Mouse (Mus musculus) hindbrain, postnatal 0 days (tissue): ENCODE data around the gene Sh3rf3. TPM values are rescaled to one million over a fixed set of nuclear protein-coding genes. Genes with fewer than 3 reads are reported as not detected.
A peak's percentile ranks its signal among the peaks of the same experiment; 100 is the strongest.

ENCODE experiments used
- ATAC-seq: fragments of 200-750 bp; cut with Nextera tagmentation; 2 replicates; pipeline ENCODE4 v1.8.0; 2017; ENCODE audit warnings: mild to moderate bottlenecking, moderate TSS enrichment, moderate library complexity
- DNase-seq: peaks from one replicate; pipeline ENCODE4 v3.0.0-alpha.2; 2015; ENCODE audit warnings: low spot score
- H3K27ac ChIP-seq: fragments of 300-500 bp; sonication (generic); 2 replicates; pipeline ENCODE4 v1.5.1; 2014; ENCODE audit warnings: mild to moderate bottlenecking
- H3K27me3 ChIP-seq: fragments of 300-500 bp; sonication (generic); 2 replicates; pipeline ENCODE4 v1.6.1; 2014; ENCODE audit warnings: low read length, mixed read lengths; ENCODE audit not compliant: insufficient read depth
- H3K36me3 ChIP-seq: fragments of 300-500 bp; sonication (generic); 2 replicates; pipeline ENCODE4 v1.6.1; 2014; ENCODE audit warnings: low read length, mixed read lengths; ENCODE audit not compliant: insufficient read depth
- H3K4me1 ChIP-seq: fragments of 300-500 bp; sonication (generic); 2 replicates; pipeline ENCODE4 v1.6.1; 2014; ENCODE audit warnings: antibody characterized with exemption, low read length, mixed read lengths; ENCODE audit not compliant: insufficient read depth
- H3K4me2 ChIP-seq: fragments of 300-500 bp; sonication (generic); 2 replicates; pipeline ENCODE4 v1.6.1; 2014; ENCODE audit warnings: low read depth, mild to moderate bottlenecking, low read length, moderate library complexity, mixed read lengths
- H3K4me3 ChIP-seq: fragments of 300-500 bp; sonication (generic); 2 replicates; pipeline ENCODE4 v1.5.1; 2014; ENCODE audit warnings: low read length
- H3K9ac ChIP-seq: fragments of 300-500 bp; sonication (generic); replicated peaks from 2 replicates; pipeline ENCODE4 v1.6.1; 2014; ENCODE audit warnings: mild to moderate bottlenecking, low read length, moderate library complexity, mixed read lengths
- H3K9me3 ChIP-seq: fragments of 300-500 bp; sonication (generic); 2 replicates; pipeline ENCODE4 v1.6.1; 2016; ENCODE audit warnings: low read length, mixed read lengths
- CTCF ChIP-seq: IDR thresholded peaks from 2 replicates; pipeline ENCODE4 v1.5.1; 2016; ENCODE audit warnings: antibody characterized with exemption, control low read depth, low read depth
- WGBS: fragments of 180-500 bp; shearing (Covaris S2); extraction: QIAGEN DNeasy Blood & Tissue Kit; methylation state at CpG from one replicate; pipeline ENCODE4 v1.1.7; 2014; 5-methylcytosine and 5-hydroxymethylcytosine counted together
- polyA plus RNA-seq: library from polyadenylated mRNA; unstranded; fragments of >200 nt; fragmentation: Nextera tagmentation; extraction: Ambion mirVana; gene quantifications from 2 replicates; pipeline ENCODE4 v1.2.1, GENCODE M21; 2015
- total RNA-seq: library from RNA; depleted of rRNA; stranded (reverse); fragments of >200 nt; gene quantifications from 2 replicates; pipeline ENCODE4 v1.2.3, GENCODE M21; 2014

The Sh3rf3 gene
- total and polyA plus RNA-seq, 2 experiments from 2014 or later, result 2.2 to 23.8 TPM

DNA sequence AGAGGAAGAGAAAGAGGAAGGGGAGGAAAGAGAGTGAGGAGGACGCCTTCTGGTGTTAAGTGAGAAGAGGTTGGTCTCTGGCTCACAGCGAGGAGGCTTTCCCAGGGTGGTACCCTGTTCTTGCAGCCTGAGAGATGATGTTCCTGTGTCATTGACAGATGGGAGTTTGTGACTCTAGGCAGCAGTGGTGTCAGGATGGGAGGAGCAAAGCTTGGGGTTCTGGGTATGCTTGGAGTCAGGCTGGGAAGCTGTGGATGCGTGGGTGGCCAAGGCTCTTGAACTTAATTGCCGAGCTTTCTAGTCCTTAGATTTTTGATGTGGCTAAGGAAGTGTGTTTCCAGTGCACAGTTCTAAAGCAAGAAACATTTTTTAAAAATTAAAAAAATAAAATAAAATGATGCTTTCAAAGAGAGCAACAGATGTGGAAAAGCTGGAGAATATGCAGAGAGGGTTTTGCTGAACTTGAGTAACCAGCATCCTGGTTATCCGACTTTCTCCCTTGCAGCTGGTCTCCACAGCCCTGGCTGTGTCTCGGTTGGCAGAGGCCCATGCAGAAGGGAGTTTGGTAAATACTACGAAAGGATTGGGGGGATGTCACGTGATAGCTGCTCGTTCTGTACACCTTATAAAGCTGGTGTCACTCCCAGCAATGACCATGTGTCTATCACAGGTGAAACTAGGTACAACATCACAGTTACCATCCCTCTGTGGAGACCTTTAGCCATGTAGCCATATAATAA is 130.7 kb downstream of the Sh3rf3 start:
- TF ChIP-seq CTCF, result no peak
- ATAC-seq, result no peak
- Histone ChIP-seq H3K27me3 (no peaks in the 10 kb centered on the region), H3K36me3 (no peaks in the 10 kb centered on the region), H3K9ac (no peak overlapping the region), H3K4me1 (no peaks in the 10 kb centered on the region), H3K9me3 (no peaks in the 10 kb centered on the region), H3K4me3 (no peak overlapping the region), H3K4me2 (no peak overlapping the region), H3K27ac (no peak overlapping the region)
- DNase-seq, result no peak
- 81% methylated on average over 9 of the region's 9 CpGs for WGBS

DNA sequence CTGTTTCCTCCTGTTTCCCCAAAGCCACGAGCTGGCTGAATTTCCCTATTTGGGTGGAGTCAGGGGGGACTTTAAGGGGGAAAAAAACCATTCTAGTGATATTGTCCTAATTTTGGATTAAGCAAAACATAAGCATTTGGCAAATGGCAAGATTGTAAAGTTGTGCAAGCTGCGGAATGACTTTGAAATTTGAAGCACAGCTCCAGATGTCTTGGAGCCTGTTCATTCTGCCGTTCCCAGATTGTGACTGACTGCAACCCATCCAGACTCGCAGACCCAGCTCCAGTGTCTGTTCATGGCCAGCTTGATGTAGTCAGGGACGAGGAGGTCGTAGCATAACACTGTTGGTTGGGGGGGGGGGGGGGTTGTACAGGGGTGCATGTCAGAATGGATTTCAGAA is 131.8 kb downstream of the Sh3rf3 start:
- Histone ChIP-seq H3K9ac (no peak overlapping the region), H3K27me3 (no peaks in the 10 kb centered on the region), H3K27ac (no peak overlapping the region), H3K4me2 (no peak overlapping the region), H3K4me1 (no peaks in the 10 kb centered on the region), H3K9me3 (no peaks in the 10 kb centered on the region), H3K4me3 (no peak overlapping the region), H3K36me3 (no peaks in the 10 kb centered on the region)
- no peak for ATAC-seq
- 83% methylated on average over 6 of the region's 6 CpGs for WGBS
- DNase-seq, result no peak
- TF ChIP-seq CTCF, result no peak

DNA sequence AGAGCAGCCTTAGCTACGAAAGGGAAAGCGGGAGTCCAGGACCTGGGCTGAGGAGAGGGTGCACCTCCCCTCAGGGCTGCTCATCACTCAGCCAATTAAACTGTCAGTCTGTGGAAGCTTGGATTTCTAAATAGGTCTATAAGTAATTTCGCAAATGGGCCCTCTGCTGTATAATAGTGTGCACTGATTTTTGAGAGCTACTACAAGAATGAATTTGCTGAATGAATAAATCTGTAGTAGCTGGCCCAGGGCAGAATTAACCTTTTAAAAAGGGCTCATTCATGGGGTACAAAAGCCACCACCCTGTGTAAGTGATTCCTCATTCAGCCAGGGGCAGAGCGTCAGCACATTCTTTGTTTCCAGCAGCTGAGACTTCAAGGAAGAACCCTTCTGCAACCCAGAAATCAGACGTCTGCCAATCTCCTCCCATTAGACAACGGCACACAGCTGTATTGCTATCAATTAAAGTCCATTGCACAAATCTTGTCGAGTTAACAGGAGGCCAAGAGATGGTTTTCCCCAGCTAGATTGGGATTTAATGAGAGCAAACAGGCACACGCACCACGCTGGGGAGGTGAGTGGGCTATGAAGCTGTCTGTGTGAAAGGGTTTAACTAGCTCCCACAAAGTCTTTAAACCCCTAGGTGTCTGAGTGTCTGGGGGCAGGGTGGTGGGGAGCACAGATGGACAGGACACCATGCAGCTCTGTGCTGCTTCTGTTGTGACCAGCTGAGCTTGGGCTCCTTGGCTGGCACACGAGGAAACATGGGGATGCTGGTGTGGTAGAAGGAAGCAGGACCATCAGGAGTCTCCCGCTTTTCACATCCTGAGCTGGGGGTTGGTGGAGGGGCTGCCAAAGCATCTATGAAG is 136.8 kb downstream of the Sh3rf3 start:
- no peaks in the 10 kb centered on the region for H3K36me3 ChIP-seq
- peak; percentile 21; the same call in 1 of the 2 replicates for TF ChIP-seq CTCF
- peak overlapping the region; percentile 20; the same call in 1 of the 2 replicates for H3K27ac ChIP-seq
- no peak overlapping the region for H3K4me2 ChIP-seq
- DNase-seq, result peak; percentile 49
- no peak overlapping the region for H3K4me3 ChIP-seq
- no peak overlapping the region for H3K9ac ChIP-seq
- ATAC-seq, result peak; percentile 76
- 25% methylated on average over 11 of the region's 11 CpGs for WGBS
- H3K9me3 ChIP-seq, result no peaks in the 10 kb centered on the region
- H3K27me3 ChIP-seq, result no peaks in the 10 kb centered on the region
- peaks cover 4% of the 10 kb centered on the region; the same call in 1 of the 2 replicates for H3K4me1 ChIP-seq

DNA sequence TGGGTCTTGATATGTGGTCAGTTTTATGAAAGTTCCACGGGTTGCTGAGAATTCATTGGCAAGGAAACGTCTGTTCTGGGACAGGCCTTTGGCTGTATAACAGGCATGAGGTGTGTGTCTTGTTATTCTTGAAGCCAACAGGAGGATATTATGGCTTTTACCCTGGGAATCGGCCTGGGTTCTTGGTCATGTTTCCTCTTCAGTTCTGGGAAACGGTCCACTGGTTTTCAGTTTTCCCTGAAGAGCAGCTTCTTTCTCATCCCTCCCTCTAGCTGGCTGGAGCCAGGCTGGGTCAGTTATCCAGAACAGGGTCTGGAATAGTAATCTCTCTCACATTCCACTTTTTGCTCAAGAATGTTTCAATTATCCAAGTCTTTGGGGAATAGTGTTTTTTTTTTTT is 147.0 kb downstream of the Sh3rf3 start:
- Histone ChIP-seq H3K4me3 (no peak overlapping the region), H3K9me3 (no peaks in the 10 kb centered on the region), H3K27me3 (no peaks in the 10 kb centered on the region), H3K27ac (no peak overlapping the region), H3K36me3 (no peaks in the 10 kb centered on the region), H3K4me2 (no peak overlapping the region), H3K4me1 (no peaks in the 10 kb centered on the region), H3K9ac (no peak overlapping the region)
- TF ChIP-seq CTCF, result no peak
- ATAC-seq, result no peak
- 75% methylated on average over 4 of the region's 4 CpGs for WGBS
- DNase-seq, result no peak

DNA sequence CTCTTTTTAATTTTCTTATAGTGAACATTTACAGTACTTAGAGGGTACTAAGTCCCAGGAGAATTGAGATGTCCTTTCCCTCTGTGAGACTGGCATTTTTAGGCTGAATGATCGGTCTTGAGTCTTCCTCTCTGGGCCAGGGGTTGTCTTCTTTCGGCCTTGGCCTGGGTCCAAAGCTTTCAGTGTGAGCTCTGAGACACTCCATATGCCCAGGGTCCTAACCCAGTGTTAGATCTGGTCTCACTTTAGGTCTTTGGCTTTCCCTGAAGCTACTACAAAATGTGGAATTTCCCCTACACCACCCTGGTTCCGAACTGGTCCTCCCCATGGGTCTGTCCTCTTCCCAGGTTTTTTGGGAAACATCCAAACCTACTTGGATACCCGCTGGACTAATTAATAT is 155.1 kb downstream of the Sh3rf3 start:
- Histone ChIP-seq H3K27me3 (no peaks in the 10 kb centered on the region), H3K4me1 (no peaks in the 10 kb centered on the region), H3K9ac (no peak overlapping the region), H3K9me3 (no peaks in the 10 kb centered on the region), H3K4me2 (no peak overlapping the region), H3K27ac (no peak overlapping the region), H3K4me3 (no peak overlapping the region), H3K36me3 (no peaks in the 10 kb centered on the region)
- no peak for TF ChIP-seq CTCF
- no peak for ATAC-seq
- no peak for DNase-seq
- 51% methylated on average over 4 of the region's 4 CpGs for WGBS

DNA sequence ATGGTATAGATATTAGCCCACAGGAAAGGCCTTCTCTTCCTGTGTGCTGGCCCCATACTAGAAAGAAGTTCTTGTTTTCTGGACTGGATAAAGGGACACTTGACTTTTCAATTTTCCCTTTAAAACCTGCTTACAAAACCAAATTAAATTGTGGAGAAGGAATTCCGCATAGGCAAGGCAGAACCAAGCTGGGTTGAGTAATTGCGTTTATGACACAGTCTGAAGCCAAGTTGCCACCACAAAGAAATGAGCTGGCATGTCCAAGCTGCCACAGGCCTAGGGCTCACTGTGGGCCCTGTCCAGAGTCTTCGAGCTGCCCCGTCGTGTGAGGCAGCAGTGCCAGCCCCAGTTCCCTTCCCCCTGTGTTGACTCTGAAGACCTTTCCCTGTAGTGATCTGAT is 156.2 kb downstream of the Sh3rf3 start:
- Histone ChIP-seq H3K9me3 (no peaks in the 10 kb centered on the region), H3K27ac (no peak overlapping the region), H3K27me3 (no peaks in the 10 kb centered on the region), H3K4me2 (no peak overlapping the region), H3K36me3 (no peaks in the 10 kb centered on the region), H3K9ac (no peak overlapping the region), H3K4me1 (no peaks in the 10 kb centered on the region), H3K4me3 (no peak overlapping the region)
- 71% methylated on average over 5 of the region's 5 CpGs for WGBS
- no peak for TF ChIP-seq CTCF
- no peak for ATAC-seq
- no peak for DNase-seq
